Mouse (Mus musculus) intestine, postnatal 0 days (tissue): Measurements from ENCODE around the gene Mt4. TPM values are rescaled to one million over a fixed set of nuclear protein-coding genes. Genes with fewer than 3 reads are reported as not detected.

Experiments
- ATAC-seq: fragments of 200-750 bp; cut with Nextera tagmentation; 2 replicates; pipeline ENCODE4 v1.8.0; 2017; ENCODE audit warnings: mild to moderate bottlenecking, moderate TSS enrichment, moderate library complexity
- H3K27ac ChIP-seq: fragments of 300-500 bp; sonication (generic); 2 replicates; pipeline ENCODE4 v1.5.1; 2014; ENCODE audit warnings: mild to moderate bottlenecking, low read depth, low read length, moderate library complexity
- H3K27me3 ChIP-seq: fragments of 300-500 bp; sonication (generic); replicated peaks from 2 replicates; pipeline ENCODE4 v1.6.1; 2014; ENCODE audit warnings: low read length, mixed read lengths; ENCODE audit not compliant: control insufficient read depth, insufficient read depth
- H3K36me3 ChIP-seq: fragments of 300-500 bp; sonication (generic); 2 replicates; pipeline ENCODE4 v1.6.1; 2014; ENCODE audit warnings: mild to moderate bottlenecking, moderate library complexity; ENCODE audit not compliant: control insufficient read depth, insufficient read depth
- H3K4me1 ChIP-seq: fragments of 300-500 bp; sonication (generic); replicated peaks from 2 replicates; pipeline ENCODE4 v1.6.1; 2014; ENCODE audit warnings: antibody characterized with exemption, low read length, mixed read lengths; ENCODE audit not compliant: control insufficient read depth, insufficient read depth
- H3K4me2 ChIP-seq: fragments of 300-500 bp; sonication (generic); replicated peaks from 2 replicates; pipeline ENCODE4 v1.6.1; 2014; ENCODE audit warnings: low read depth, mild to moderate bottlenecking, moderate library complexity
- H3K4me3 ChIP-seq: fragments of 300-500 bp; sonication (generic); 2 replicates; pipeline ENCODE4 v1.5.1; 2014; ENCODE audit warnings: low read depth, low read length
- H3K9ac ChIP-seq: fragments of 300-500 bp; sonication (generic); 2 replicates; pipeline ENCODE4 v1.6.1; 2014; ENCODE audit warnings: mild to moderate bottlenecking, low read depth, low read length
- H3K9me3 ChIP-seq: fragments of 300-500 bp; sonication (generic); 2 replicates; pipeline ENCODE4 v1.6.1; 2016; ENCODE audit warnings: mixed run types; ENCODE audit not compliant: control insufficient read depth
- CTCF ChIP-seq: sonication (generic); IDR thresholded peaks from 2 replicates; pipeline ENCODE4 v1.5.1; 2016; ENCODE audit warnings: low read depth, mild to moderate bottlenecking, control low read depth, antibody characterized with exemption, moderate library complexity
- WGBS: fragments of 180-500 bp; shearing (Covaris S2); extraction: QIAGEN DNeasy Blood & Tissue Kit; methylation state at CpG from one replicate; pipeline ENCODE4 v1.1.7; 2014; 5-methylcytosine and 5-hydroxymethylcytosine counted together
- polyA plus RNA-seq: library from polyadenylated mRNA; unstranded; fragments of >200 nt; fragmentation: Nextera tagmentation; extraction: Ambion mirVana; gene quantifications from 2 replicates; pipeline ENCODE4 v1.2.1, GENCODE M21; 2015

Mt4 gene
- polyA plus RNA-seq, 1 experiment from 2014 or later: 0.69 TPM

DNA sequence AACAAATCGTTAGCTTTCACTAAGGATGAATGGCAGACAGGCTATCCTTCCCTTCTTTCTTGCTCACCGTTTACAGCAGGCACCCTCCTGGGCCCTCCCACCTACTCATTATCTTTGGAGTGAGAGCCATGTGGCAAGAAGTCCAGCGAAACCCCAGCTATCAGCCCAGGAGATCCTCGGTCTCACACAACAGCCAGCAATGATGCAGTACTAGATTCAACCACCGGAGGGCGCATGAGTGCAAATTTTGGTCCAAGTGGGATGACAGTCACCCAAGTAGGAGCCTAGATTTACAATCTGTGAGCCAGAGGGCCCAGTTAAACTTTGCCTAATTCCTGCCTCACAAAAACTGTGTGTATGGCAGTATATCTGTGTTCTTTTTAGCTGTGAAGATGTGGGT, 30.2 kb downstream of the Mt4 start:
- 6% methylated on average over 6 of the region's 6 CpGs for WGBS
- no peaks in the 10 kb centered on the region for H3K4me1 ChIP-seq
- H3K9ac ChIP-seq: no peak overlapping the region
- no peak overlapping the region for H3K4me3 ChIP-seq
- no peaks in the 10 kb centered on the region for H3K36me3 ChIP-seq
- H3K9me3 ChIP-seq: no peaks in the 10 kb centered on the region
- peak overlapping the region; percentile 39; the same call in 1 of the 2 replicates for H3K4me2 ChIP-seq
- H3K27me3 ChIP-seq: no peaks in the 10 kb centered on the region
- peak; percentile 93 for TF ChIP-seq CTCF
- ATAC-seq: 0 out of 2 replicates have a peak, but pooled peaks have one; percentile 15
- no peak overlapping the region for H3K27ac ChIP-seq

- Histone ChIP-seq H3K9me3 (no peaks in the 10 kb centered on the region), H3K4me3 (no peak overlapping the region), H3K4me1 (no peaks in the 10 kb centered on the region), H3K27me3 (peaks cover 2% of the 10 kb centered on the region; the same call in 1 of the 2 replicates), H3K36me3 (no peaks in the 10 kb centered on the region), H3K4me2 (no peak overlapping the region), H3K27ac (no peak overlapping the region), H3K9ac (no peak overlapping the region)
- no peak for ATAC-seq
- WGBS: 74% methylated on average over 5 of the region's 5 CpGs
- no peak for TF ChIP-seq CTCF
Measured at GRCm38 (mm10) chr8:94169547-94169946, 32.5 kb downstream of the Mt4 start.

DNA sequence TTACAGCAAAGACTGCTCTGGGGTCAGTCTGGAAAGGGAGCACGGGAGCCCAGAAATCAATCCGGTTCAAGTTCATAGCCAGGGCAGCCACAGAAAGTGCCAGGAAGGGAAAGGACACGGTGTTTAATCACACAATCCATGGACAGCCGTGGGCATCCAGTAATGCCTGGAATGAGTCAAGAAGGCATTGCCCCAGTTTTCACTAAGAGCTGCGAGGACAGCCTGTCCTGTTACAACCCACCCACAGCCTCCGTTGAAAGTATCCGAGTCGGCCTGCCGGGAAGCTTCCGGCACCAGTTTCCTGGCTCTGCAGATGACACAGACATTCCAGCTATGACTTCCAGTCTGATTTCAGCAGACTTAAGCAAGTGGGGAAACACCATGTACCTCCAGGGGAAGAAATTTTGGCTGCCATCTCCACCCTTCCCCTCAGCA, 34.3 kb downstream of the Mt4 start:
- H3K27ac ChIP-seq: no peak overlapping the region
- peak overlapping the region; percentile 76 for H3K4me2 ChIP-seq
- no peak overlapping the region for H3K9ac ChIP-seq
- WGBS: 66% methylated on average over 10 of the region's 10 CpGs
- ATAC-seq: no peak
- no peaks in the 10 kb centered on the region for H3K36me3 ChIP-seq
- peak overlapping the region; percentile 51; the same call in 1 of the 2 replicates for H3K4me3 ChIP-seq
- no peak for TF ChIP-seq CTCF
- no peaks in the 10 kb centered on the region for H3K4me1 ChIP-seq
- peaks cover 2% of the 10 kb centered on the region; the same call in 1 of the 2 replicates for H3K27me3 ChIP-seq
- H3K9me3 ChIP-seq: no peaks in the 10 kb centered on the region

DNA sequence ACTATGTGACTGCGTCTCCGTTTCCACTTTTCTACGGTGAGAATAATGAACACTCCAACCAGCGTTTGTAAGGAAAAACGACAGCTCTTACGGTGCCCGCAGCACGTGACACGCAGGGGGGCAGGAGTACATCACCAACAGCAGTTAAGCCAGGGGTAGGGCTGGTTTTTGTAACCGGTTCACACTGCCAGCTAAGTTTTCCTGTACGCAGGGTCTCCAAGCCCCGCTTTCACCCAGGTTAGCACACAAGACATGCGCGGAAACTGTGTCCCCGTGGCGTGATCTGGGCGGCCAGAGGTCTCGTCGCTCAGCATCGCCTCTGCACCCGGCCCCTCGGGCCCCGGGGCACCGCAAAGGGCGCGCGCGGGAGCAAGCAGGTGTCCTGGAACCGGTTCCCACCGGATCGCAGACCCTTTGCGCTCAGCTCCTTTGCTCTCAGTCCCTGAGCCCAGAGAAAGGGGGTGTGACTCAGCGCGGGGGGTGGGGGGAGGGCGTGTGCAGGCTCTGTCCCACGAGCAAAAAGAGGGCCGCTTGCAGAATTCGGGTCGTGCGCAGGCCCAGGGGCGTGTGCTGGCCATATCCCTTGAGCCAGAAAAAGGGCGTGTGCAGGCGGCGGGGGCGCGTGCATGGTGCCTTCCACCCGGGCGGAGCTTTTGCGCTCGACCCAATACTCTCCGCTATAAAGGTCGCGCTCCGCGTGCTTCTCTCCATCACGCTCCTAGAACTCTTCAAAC, 35.2 kb downstream of the Mt4 start, which contains the start of gene Mt2:
Mt2 (plus strand) TSS at position 590 of the 734 bp plus-strand sequence.
- no peak for TF ChIP-seq CTCF
- H3K36me3 ChIP-seq: no peaks in the 10 kb centered on the region
- H3K4me1 ChIP-seq: no peaks in the 10 kb centered on the region
- ATAC-seq: peak; percentile 90
- no peaks in the 10 kb centered on the region for H3K9me3 ChIP-seq
- peak within 1 kb of the TSS; percentile 78 for H3K27ac ChIP-seq
- peak within 1 kb of the TSS; percentile 51 for H3K4me3 ChIP-seq
- WGBS: under 1% methylated on average over 55 of the region's 56 CpGs
- peak within 1 kb of the TSS; percentile 76 for H3K4me2 ChIP-seq
- H3K9ac ChIP-seq: peak within 1 kb of the TSS; percentile 55
- peaks cover 2% of the 10 kb centered on the region; the same call in 1 of the 2 replicates for H3K27me3 ChIP-seq

- peak; percentile 2; the same call in 1 of the 2 replicates for ATAC-seq
- H3K9me3 ChIP-seq: no peaks in the 10 kb centered on the region
- TF ChIP-seq CTCF: no peak
Measured at GRCm38 (mm10) chr8:94172809-94173732, 36.1 kb downstream of the Mt4 start.

GRCm38 (mm10) chr8:94173848-94174403, 36.9 kb downstream of the Mt4 start:
- peak; percentile 23 for TF ChIP-seq CTCF
- no peak for ATAC-seq
- no peaks in the 10 kb centered on the region for H3K36me3 ChIP-seq
- peaks cover 2% of the 10 kb centered on the region; the same call in 1 of the 2 replicates for H3K27me3 ChIP-seq
- no peaks in the 10 kb centered on the region for H3K4me1 ChIP-seq
- no peak overlapping the region for H3K9ac ChIP-seq
- peak overlapping the region; percentile 23; the same call in 1 of the 2 replicates for H3K27ac ChIP-seq
- H3K9me3 ChIP-seq: no peaks in the 10 kb centered on the region
- peak overlapping the region; percentile 76 for H3K4me2 ChIP-seq
- 46% methylated on average over 11 of the region's 11 CpGs for WGBS
- H3K4me3 ChIP-seq: peak overlapping the region; percentile 51; the same call in 1 of the 2 replicates

More at GRCm38 (mm10) chr8:94172809-94173732, 36.1 kb downstream of the Mt4 start:
- H3K4me2 ChIP-seq: peak overlapping the region; percentile 76
- H3K36me3 ChIP-seq: no peaks in the 10 kb centered on the region
- WGBS: 2% methylated on average over 39 of the region's 39 CpGs
- H3K4me3 ChIP-seq: peak overlapping the region; percentile 51
- peak overlapping the region; percentile 78 for H3K27ac ChIP-seq
- H3K9ac ChIP-seq: peak overlapping the region; percentile 55
- H3K4me1 ChIP-seq: no peaks in the 10 kb centered on the region
- peaks cover 2% of the 10 kb centered on the region; the same call in 1 of the 2 replicates for H3K27me3 ChIP-seq
